Mouse (Mus musculus) hindlimb bud, embryonic 11.5 days (tissue): Measurements from ENCODE around the gene Nradd.

ENCODE experiments used
- DNase-seq: peaks from one replicate; pipeline ENCODE4 v3.0.0-alpha.2; 2012; ENCODE audit warnings: low read depth, low spot score; ENCODE audit errors: extremely low spot score

Gene Nradd

DNA sequence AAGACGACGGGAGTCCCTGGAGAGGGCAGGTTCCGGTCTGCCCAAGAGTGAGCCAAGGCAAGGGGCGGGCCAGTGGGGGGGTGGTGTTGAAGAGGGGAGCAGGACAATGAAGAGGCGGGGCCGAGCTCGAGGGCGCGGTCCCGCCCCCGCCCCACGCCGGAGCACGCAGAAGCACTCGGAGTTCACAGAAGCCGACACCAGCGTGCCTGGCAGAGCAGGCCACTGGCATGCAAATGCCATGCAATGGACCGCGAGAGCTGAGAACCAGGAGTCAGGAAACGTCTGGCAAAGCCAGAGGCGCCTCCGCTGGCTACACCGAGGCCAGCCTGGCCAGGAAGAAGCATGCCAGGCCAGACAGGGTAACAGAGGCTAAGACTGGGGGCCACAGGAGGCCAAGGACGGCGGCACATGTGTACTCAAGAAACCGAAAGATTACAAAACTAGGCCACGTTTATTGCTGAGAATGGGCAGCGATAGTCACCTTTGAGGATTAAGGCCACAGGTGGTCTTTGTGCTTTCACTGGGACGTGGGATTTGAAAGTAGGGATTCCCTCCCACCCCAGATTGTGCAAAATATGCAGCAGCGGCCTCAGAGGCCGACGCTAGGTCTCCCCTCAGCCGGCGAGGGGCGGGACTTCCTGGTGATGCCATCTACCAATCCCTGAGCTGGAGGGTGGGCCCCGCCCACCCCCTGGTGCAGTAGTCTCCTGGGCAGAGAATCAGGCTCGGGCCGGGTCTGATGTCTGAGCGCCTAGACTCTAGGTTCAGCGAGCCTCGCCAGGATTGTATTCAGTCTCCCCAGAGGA, at the start of gene Nradd:
Gene Nradd (minus strand): TSS at position 92 of the 806 bp plus-strand sequence.
- DNase-seq = peak; percentile 89

DNA sequence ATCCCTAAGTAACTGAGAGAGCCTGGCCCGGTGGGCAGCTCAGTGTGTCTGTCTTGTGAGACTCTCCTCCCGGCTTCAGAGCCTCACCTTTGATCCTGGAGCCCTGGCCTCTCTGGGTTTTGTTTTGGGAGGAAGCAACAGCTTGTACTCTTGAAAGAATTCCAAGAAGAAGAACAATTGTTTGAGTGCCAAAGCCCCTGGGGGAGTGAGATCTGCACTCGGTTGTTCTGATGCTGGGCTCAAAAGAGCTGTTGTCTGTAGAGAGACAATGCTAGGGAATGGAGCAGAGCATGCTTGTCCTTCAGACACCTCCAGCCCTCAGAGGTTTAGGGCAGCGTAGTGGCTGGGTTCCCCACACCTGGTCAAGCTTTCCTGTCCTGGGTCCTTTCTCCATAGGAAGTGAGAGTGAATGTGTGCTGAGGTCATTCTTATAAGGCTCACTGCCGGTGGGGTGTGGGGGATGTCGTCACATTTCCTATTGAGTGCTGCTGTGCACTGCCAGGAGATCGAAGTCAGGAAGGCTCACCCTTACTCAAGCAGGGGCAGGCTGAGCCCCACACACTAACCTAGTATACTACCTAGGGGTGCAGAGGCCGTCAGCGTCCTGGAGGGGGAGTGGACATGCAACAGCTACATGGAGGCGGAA, 49.0 kb upstream of the Nradd start:
- DNase-seq = no peak

DNA sequence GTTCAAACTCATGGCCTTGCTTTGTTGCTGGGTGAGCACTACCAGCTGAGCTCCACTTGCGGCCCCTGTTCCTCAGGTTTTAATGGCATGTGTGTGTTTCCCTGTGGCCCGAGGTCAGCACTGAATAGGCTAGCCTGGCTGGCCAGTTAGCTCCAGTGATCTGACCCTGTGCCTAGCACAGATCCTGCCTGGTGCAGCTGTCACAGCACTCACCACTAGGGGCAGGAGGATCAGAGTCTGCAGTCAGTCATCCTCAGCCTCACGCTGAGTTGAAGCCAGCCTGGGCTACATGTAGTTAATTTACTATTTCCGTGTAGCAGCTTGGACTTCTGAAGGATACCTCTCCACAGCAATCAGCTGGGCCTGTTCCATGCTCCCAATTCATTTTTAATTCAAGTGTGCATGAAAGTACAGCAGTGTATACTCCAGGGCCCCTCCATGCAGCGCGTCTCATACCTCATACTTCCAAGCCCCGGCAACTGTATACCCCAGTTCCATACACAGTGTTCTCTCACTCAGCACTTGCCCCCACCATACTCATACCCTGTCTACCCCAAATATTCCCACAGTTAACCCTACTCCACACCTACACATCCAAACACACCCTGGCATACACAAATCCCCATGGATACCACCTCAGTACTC, 48.3 kb upstream of the Nradd start:
- DNase-seq = no peak

DNA sequence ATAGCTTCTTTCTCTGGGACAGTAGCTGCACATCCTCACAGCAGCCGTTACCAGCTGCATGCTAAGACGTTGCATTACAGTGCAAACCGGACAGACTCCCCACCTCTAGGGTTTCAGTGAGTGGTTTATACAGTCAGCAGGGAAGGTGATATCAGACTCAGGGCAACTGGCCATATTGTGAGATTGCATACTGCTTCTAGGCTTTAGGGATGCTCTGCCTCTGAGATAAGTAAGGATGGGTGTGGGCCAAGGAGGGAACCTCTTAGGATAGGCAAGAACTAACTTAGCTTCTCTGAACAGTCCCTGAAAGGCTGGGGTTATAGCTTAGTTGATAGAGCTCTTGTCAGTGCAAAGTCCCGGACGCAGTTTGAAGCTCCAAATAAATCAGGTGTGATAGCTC, 45.5 kb upstream of the Nradd start:
- no peak for DNase-seq

DNA sequence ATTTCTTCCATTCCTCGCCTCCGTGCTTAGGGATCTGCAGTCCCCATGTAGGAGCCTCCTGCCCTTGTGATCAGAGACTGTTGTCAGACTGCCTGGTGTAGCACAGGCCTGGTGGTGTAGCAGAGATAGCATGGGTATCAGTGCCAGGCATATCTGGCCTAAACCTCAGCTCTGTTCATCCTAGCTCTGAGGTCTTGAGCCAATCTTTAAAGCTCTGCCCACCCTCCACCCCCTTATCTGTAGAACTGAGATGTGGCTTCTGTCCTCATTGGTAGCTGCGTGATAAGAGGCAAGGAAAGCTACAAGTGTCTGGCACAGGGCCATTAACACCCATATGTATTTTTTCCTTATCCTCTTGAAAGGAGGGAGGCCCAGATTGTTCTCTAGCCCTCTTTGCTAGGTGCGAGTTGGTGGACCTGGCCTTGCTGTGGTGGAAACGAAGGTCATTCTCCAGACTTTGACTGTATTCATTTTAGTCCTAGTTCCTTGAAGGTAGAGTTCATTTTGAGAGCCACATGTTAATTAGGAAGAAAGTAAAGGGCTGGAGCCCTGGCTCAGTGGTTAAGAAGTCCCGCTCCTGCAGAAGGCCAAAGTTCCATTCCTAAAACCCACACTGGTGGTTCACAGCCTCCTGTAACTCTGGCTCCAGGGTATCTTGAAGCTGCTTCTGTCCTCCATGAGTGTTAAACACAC, 44.5 kb upstream of the Nradd start:
- no peak for DNase-seq

DNA sequence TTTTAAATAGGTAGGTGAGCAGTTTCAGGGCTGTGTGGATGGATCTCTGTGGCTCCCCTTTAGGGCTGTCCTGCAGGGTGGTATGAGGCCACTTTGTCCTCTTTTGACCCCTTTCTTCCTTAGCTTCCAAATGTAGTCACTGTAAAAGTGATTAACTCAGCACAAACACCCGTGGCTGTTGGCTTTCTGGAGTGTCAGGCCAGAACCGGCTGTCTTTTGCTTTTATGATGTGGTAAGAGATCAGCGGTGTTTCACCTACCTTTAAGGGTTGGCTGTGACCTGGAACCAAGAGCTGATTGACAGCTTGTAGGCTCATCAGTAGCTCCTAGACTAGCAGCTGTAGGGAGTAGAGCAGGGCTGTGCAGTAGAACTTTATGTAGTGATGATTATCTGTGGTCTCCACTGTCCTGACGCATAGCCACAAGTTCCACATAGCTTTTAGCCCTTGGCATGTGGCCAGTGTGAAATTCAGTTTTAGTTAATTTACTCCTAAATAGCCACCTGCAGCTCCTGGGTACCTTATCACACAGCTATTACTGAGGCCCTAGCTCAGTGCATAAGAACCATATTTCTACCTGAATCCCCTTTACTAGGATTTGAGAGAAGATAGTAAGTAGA, 43.1 kb upstream of the Nradd start:
- DNase-seq = no peak

DNA sequence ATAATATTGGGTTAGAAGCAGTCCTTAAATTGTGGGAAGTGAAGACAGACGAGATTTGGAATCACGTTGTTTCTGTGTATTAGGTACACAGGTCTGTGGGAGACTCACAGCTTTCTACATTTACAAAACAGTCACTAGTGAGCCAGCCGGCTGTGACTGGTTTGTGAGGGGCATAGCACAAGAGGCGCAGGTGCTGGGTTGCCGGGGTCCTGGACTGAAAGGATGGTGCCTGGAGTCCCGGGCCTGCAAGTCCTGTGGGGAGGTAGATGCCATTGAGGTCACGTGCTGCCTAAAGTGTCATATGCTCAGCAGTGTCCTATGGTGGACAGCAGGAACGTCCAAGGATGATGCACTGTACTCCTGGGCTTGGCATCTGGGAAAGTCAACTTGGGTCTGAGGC, 42.1 kb upstream of the Nradd start:
- DNase-seq = no peak

DNA sequence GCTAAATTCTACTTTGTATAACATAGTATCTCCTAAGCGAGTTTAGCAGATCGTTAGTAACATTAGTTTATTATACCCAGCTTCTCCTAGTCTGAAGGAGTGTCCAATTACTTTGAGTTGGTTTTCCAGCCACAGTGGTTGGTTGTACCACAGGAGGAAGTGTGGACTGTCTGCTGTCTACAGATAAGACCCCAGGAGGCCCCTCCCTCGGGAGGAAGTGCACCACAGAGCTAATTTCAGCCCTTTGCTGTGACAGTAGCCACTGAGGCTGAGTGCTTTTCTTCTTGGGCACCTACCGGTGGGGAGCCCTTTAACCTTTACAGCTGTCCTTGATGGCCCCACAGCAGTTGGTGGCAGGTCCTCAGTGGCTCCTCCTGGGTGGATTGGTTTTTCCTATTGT, 41.7 kb upstream of the Nradd start:
- DNase-seq = no peak

DNA sequence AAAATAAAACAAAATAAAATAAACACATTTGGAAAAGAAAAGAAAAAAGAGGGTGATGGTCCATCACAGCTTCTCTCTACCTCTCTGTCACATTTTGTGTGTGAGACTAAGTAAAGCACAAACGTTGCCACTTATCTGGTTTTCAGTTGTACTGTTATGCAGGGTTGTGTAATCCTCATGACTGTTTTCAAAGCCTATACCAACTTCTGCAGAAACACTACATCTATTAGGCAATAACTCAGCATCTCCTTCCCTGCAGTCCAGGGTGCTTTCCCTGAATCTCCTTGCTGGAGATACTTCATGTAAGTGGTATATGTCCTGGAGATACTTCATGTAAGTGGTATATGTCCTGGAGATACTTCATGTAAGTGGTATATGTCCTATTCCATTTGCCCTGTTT, 38.6 kb upstream of the Nradd start:
- no peak for DNase-seq

DNA sequence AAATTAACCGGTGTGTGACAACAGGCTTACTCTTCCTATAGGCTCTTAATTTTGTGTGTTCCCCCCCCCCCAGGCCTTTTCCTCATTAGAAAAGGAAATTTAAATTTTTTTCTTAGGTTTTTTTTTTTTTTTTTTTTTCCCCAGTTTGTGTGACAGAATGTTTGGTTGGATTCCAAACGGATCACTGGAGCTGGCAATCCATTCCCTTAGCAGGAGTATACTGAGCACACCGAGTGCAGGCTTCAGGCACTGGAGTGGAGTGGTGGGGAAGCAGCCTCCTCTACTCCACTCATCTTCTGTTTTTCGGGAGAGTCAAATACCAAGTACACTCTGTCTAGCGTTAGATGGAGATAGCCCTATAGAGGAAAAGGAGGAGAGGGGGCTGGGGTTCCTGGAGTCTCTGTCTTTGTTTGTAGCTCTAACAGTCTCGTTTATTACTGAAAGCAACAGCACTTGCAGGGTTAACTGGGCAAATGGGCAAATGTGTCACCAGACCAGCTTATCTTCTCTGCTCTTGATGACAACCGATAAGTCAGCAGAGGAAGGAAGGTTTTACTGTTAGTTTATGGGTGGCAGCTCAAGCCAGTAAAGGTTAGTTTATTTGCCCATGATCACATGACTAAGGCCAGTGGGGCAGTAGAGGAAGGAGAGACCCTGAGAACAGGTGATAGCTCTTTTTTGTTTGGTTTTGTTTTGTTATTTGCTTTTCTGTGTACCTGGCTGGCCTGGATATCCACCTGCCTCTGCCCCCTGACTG, 36.8 kb upstream of the Nradd start:
- no peak for DNase-seq

DNA sequence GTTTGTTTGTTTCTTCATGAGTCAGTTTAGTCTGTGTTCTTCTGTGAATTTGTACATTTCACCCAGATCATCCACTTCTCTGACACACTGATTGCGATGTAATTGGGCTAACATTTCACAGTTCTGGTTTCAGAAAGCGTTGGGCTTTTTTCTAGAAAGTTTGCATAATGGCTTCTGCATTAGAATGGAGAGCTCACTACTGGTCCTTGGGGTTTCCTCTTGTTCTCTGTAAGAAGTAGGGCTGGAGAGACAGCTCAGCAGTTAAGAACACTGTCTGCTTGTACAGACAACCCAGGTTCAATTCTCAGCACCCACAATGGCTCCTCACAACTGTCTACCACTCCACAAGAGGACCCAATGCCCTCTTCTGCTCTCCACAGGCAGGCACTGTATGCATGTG, 36.0 kb upstream of the Nradd start:
- DNase-seq = no peak

DNA sequence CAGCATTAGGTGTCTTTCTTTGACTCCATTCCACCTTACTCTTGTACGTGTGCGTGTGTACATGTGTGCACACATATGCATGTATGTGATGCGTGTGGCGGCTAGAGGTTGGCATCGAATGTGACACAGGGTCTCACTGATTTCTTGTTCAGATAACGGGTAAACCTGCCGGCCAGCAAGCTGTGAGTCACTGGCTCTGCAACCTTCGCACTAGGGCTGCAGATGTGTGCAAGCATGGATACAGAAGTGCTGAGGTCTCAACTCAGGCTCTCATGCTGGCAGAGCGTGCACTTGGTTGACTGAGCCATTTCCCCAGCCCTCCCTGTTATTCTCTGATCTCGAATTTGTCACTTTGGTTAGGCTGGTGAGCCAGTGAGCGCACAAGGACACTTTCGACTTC, 35.3 kb upstream of the Nradd start:
- DNase-seq = no peak

DNA sequence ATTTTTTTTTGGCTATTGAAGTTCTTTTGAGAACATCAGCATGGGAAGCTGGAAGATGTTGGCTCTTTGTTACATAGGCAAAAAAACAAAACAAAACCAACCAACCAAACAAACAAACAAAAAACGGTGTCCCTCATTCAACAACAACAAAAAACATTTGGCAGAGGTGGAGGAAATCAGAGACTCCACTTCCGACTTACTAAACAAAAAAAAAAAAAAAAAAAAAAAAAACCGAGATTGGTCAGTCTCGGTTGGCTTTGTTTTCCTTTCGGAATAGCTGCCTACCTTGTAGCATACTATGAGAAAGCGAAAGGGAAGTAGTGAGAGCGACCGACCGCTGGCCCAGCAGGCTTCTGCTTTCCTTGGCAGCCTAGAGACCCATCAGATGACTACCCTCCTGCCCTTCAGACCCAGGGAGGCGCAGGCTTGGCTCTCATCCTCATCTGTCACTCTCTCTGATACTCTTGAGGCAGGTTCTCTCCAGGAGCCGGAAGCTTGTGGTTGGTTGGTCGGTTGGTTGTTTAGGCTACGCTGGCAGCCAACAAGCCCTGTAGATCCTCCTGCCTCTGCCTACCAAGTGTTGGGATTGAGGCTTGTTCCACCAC, 33.3 kb upstream of the Nradd start:
- DNase-seq = no peak

DNA sequence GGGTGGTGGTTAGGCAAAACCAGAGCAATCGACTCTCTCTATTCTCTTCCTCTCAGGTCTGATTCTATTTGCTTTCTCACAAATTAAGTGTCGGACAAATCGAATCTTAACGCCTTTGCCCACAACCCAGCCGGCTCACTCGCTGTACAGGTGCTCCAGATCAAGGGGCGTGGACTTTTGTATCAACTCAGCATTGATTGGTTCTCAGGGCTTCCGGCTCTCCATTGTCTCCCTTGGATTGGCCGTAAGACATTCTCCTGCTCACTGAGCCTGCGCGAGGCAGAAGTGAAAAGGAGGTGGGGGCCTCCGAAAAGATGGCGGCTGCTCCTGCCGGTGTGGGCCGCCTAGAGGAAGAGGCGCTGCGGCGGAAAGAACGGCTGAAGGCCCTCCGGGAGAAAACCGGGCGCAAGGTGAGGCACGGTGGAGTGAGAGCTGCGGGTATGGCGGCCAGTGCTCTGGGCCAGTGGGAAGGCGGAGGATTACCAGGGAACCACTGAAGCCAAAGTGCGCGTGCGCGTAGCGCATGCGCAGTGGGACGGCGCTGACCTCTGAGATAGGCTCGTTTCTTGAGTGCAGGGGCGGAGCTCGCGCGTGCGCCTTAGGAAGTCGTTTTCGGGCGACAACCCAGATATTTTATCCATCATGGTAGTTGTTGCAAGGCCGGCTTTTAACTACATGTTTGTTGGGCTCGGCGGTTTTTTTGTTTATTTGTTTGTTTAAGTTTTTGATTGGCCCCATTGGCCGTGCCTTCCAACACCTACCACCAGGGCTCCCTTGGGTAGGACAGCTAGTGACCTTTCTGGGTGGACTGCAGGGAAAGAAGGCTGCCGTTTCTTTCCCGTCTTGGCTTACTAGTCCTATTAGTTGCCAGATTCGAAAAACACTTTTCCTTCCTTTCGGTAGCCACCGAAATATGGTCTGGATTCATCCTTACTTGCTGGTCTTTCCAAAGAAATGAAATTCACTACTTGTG, 32.3 kb upstream of the Nradd start, which contains the start of gene Ccdc12:
Gene Ccdc12 (plus strand): TSS at position 255 of the 973 bp plus-strand sequence.
- DNase-seq = peak; percentile 95

DNA sequence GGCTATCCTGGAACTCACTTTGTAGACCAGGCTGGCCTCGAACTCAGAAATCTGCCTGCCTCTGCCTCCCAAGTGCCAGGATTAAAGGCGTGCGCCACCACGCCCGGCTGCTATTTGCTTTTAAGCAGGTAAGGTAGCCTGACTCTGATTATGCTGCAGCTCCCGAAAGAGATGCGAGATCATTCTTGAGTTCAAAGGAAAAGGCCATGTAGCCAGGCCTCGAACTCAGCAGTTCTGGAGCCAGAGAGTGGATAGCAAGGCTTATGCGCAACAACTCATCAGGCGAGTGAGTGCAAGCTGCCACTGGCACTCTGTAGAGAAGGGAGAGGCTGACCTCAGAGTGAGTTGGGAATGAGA, 31.4 kb upstream of the Nradd start:
- DNase-seq = no peak

DNA sequence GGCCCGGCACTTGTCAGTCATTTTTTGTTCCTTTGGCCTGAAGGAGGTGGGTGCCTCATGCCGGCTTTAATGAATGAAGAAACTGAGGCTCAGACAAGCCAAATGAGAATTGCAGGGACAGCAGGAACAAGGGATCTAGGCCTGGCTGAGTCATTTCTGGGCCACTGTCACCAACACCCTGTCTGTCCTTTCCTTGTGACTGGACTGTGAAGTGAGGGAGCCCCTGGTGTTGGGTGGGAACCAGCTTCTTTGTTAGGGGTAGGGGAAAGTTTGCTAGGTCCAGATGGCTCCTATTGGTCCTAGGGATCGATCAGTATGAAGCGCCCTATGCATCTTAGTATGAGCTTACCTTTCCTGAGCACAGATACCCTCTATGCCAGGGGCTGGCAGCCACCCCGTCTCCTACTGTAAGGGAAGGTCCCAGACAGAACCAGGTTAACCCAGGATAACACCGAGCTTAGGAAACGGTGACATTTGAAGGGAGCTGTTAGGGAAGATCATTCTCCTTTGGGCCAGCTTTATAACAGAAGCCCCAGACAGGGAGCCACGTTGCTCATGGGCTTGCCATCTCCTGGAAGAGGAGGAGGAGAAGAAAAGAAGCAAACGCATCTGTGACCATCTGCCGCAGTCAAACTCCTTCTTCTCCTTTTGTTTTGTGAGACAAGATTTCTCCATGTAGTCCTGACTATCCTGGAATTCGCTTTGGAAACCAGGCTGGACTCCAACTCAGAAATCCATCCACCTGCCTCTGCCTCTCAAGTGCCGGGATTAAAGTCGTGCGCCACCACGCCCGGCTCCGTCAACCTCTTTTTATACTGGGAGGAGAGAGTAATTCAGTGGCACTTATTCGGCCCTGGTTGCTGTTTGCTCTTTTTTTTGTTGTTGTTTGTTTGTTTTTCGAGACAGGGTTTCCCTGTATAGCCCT, 30.7 kb upstream of the Nradd start:
- DNase-seq = no peak

DNA sequence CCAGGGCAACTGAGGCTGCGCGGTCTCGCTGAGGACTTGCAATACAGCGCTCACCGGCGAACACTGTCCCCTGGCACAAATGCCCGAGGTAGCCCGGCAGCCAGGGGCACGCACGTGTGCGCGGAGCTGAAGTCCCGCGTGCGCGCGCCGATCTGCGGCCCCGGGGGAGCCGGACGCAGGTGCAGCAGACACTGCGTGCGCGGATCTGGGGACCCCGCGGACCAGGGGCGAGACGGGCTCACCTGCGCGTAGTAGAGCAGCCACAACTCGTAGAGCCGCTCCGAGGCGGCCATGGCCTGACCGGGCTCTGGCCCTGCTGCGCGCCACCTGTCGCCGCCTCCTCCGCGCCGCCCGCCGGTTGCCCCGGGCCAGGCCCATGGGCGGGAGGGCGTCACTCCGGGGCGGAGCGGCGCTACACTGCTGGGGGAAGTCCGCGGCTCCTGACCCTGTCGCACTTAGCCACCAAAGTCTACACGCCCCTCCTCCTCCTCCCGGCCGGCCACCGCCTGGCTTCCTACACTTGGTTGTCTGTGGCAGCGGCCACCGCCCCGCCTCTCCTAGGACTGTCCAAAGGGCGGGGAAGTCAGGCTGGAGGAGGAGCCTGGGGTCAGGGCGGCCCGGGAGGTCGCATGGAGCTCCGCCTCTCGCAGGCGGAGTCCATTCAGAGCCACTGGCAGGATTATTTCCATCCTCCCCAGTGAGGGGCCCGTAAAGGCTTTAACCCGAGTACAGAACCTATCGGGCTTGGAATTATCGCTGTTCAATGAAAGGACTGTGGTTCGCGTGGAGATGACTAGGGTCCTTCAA, 29.6 kb upstream of the Nradd start, which contains the start of gene Nbeal2:
Gene Nbeal2 (minus strand): TSS at position 507 of the 807 bp plus-strand sequence.
- no peak for DNase-seq
